Mouse (Mus musculus) CH12.LX (cell line): ENCODE measurements around the gene Cep41. TPM values are rescaled to one million over a fixed set of nuclear protein-coding genes. Genes with fewer than 3 reads are reported as not detected.

Experiments used
- DNase-seq: peaks from one replicate; pipeline ENCODE4 v3.0.0-alpha.2; 2013; ENCODE audit errors: extremely low read depth
- H3K27ac ChIP-seq: 2 replicates; pipeline ENCODE4 v1.5.1; 2012; ENCODE audit warnings: low read depth, mild to moderate bottlenecking, control low read depth, moderate library complexity; ENCODE audit not compliant: insufficient read depth
- H3K27me3 ChIP-seq: replicated peaks from 2 replicates; pipeline ENCODE3; 2012; ENCODE audit warnings: inconsistent platforms
- H3K36me3 ChIP-seq, 2 experiments: replicated peaks in 1 of 2; 2 replicates each; pipeline versions ENCODE3 to v1.6.1; 2012; ENCODE audit warnings: inconsistent platforms in 1 of 2, low read length in 1 of 2, mild to moderate bottlenecking in 1 of 2, mixed read lengths in 1 of 2, moderate library complexity in 1 of 2; ENCODE audit not compliant: control insufficient read depth in 1 of 2, insufficient read depth in 1 of 2
- H3K4me1 ChIP-seq, 2 experiments: 2 replicates each; pipeline ENCODE4 v1.6.1; 2012; ENCODE audit warnings: inconsistent platforms in 1 of 2, moderate library complexity in 1 of 2; ENCODE audit not compliant: insufficient read depth in 2 of 2, control insufficient read depth in 1 of 2
- H3K4me2 ChIP-seq: 2 replicates; pipeline ENCODE4 v1.6.1; 2012; ENCODE audit warnings: low read depth, mild to moderate bottlenecking, control low read depth; ENCODE audit not compliant: poor library complexity, insufficient read depth, severe bottlenecking
- H3K4me3 ChIP-seq, 3 experiments: fragments of 150-350 bp in 1 of 3; sonication (generic) in 1 of 3; replicated peaks in 1 of 3; 2 replicates each; pipeline versions ENCODE3 to v1.5.1; 2011 to 2012; ENCODE audit warnings: low read depth in 2 of 3, low read length in 2 of 3, mild to moderate bottlenecking in 2 of 3, moderate library complexity in 2 of 3, control low read depth in 1 of 3, improper control_type of control experiment in 1 of 3, inconsistent platforms in 1 of 3, mixed read lengths in 1 of 3; ENCODE audit not compliant: poor library complexity in 1 of 3
- H3K79me2 ChIP-seq: replicated peaks from 2 replicates; pipeline ENCODE4 v1.6.1; 2012; ENCODE audit warnings: mild to moderate bottlenecking, moderate library complexity; ENCODE audit not compliant: control insufficient read depth, poor library complexity, insufficient read depth, severe bottlenecking; ENCODE audit errors: extremely low read depth
- H3K9ac ChIP-seq: 2 replicates; pipeline ENCODE4 v1.6.1; 2012; ENCODE audit warnings: low read depth, mild to moderate bottlenecking, control low read depth, moderate library complexity; ENCODE audit not compliant: insufficient read depth
- H3K9me3 ChIP-seq: replicated peaks from 2 replicates; pipeline ENCODE3; 2012; ENCODE audit warnings: low read length, inconsistent platforms, mixed read lengths
- BHLHE40 ChIP-seq: IDR thresholded peaks from 2 replicates; pipeline ENCODE4 v1.6.1; 2011; ENCODE audit warnings: mild to moderate bottlenecking, low read depth, low read length, improper control_type of control experiment
- ELF1 ChIP-seq: IDR thresholded peaks from 2 replicates; pipeline ENCODE4 v1.6.1; 2014; ENCODE audit warnings: low read depth, mild to moderate bottlenecking, inconsistent platforms, low read length, improper control_type of control experiment
- GABPA ChIP-seq: IDR thresholded peaks from 2 replicates; pipeline ENCODE4 v1.6.1; 2012; ENCODE audit warnings: low read depth, low read length, improper control_type of control experiment, inconsistent platforms; ENCODE audit not compliant: insufficient replicate concordance
- KAT2A ChIP-seq: IDR thresholded peaks from 2 replicates; pipeline ENCODE4 v1.6.1; 2012; ENCODE audit warnings: low read length, improper control_type of control experiment, inconsistent platforms; ENCODE audit not compliant: insufficient replicate concordance
- MAX ChIP-seq: IDR thresholded peaks from 2 replicates; pipeline ENCODE4 v1.6.1; 2011; ENCODE audit warnings: low read length, improper control_type of control experiment
- MEF2A ChIP-seq: IDR thresholded peaks from 2 replicates; pipeline ENCODE4 v1.6.1; 2014; ENCODE audit warnings: low read depth, mild to moderate bottlenecking, inconsistent platforms, low read length, improper control_type of control experiment, borderline replicate concordance
- MYC ChIP-seq: IDR thresholded peaks from 2 replicates; pipeline ENCODE4 v1.6.1; 2011; ENCODE audit warnings: low read depth, mild to moderate bottlenecking, improper control_type of control experiment, low read length
- NRF1 ChIP-seq: IDR thresholded peaks from 2 replicates; pipeline ENCODE4 v1.6.1; 2014; ENCODE audit warnings: low read depth, mild to moderate bottlenecking, inconsistent platforms, low read length, improper control_type of control experiment, moderate library complexity
- SMC3 ChIP-seq: IDR thresholded peaks from 2 replicates; pipeline ENCODE4 v1.6.1; 2011; ENCODE audit warnings: low read depth, low read length, improper control_type of control experiment
- TCF12 ChIP-seq: IDR thresholded peaks from 2 replicates; pipeline ENCODE4 v1.6.1; 2014; ENCODE audit warnings: low read depth, mild to moderate bottlenecking, inconsistent platforms, low read length, improper control_type of control experiment
- ZMIZ1 ChIP-seq: IDR thresholded peaks from 2 replicates; pipeline ENCODE4 v1.6.1; 2012; ENCODE audit warnings: low read depth, mild to moderate bottlenecking, inconsistent platforms, low read length, improper control_type of control experiment
- ZNF384 ChIP-seq: IDR thresholded peaks from 2 replicates; pipeline ENCODE4 v1.6.1; 2012; ENCODE audit warnings: low read depth, low read length, improper control_type of control experiment, inconsistent platforms
- dilution Hi-C: fragments of 300-500 bp; cut with MboI; formaldehyde crosslinking; loops from 2 replicates; pipeline ENCODE4 v1.14.3; 2020; ENCODE audit warnings: low sequenced_read_pairs; ENCODE audit not compliant: extremely low pct_unique_long_range_greater_than_20kb, extremely low pct_ligation_motif_present
- in situ Hi-C: fragments of 300-500 bp; cut with MboI; formaldehyde crosslinking; loops from 3 replicates; pipeline ENCODE4 v1.14.3; 2019; ENCODE audit warnings: low sequenced_read_pairs, low pct_ligation_motif_present, low pct_unique_long_range_greater_than_20kb, mixed read lengths
- polyA plus RNA-seq: library from polyadenylated mRNA; unstranded; fragments of >175 nt; gene quantifications from 2 replicates; pipeline ENCODE4 v1.2.1, GENCODE M21; 2012; ENCODE audit warnings: low read depth; ENCODE audit not compliant: insufficient read length
- total RNA-seq, 2 experiments: library from RNA; depleted of rRNA; stranded (reverse); fragments of 300-350 nt in 1 of 2; fragments of >200 nt in 1 of 2; gene quantifications; 2 replicates each; pipeline ENCODE4 v1.2.3; 2012 to 2014

The Cep41 gene
- total and polyA plus RNA-seq, 3 experiments: 4.2 to 11.4 (median 8.7) TPM

- Histone ChIP-seq H3K79me2 (no peaks in the 10 kb centered on the region), H3K9ac (no peak overlapping the region), H3K4me2 (no peak overlapping the region), H3K4me1 (peaks cover 0 to 9% of the 10 kb centered on the region in 2 experiments; a peak in 2 of 4 replicates), H3K27me3 (no peaks in the 10 kb centered on the region), H3K4me3 (no peak overlapping the region), H3K27ac (no peak overlapping the region), H3K36me3 (no peaks in the 10 kb centered on the region), H3K9me3 (no peaks in the 10 kb centered on the region)
- no peak for DNase-seq
- in situ Hi-C loops (no loop called here), dilution Hi-C loops (no loop called here)
- TF ChIP-seq BHLHE40: no peak
- TF ChIP-seq ZMIZ1: no peak
- TF ChIP-seq TCF12: no peak
- no peak for TF ChIP-seq MEF2A
- no peak for TF ChIP-seq NRF1
These were observed 49.7 kb downstream of the Cep41 start for GRCm38 (mm10) chr6:30643694-30644460.

- no peak for DNase-seq
- H3K79me2 ChIP-seq: no peaks in the 10 kb centered on the region
- H3K9me3 ChIP-seq: no peaks in the 10 kb centered on the region
- H3K4me1 ChIP-seq: peaks cover 0 to under 1% of the 10 kb centered on the region in 2 experiments; a peak in 2 of 4 replicates
- H3K36me3 ChIP-seq: no peaks in the 10 kb centered on the region
- H3K27ac ChIP-seq: no peak within 1 kb of the TSS
- in situ Hi-C loops: no loop called here
- dilution Hi-C loops: no loop called here
- no peaks in the 10 kb centered on the region for H3K27me3 ChIP-seq
- no peak within 1 kb of the TSS for H3K4me2 ChIP-seq
- no peak for TF ChIP-seq ZNF384
- no peak for TF ChIP-seq KAT2A
- TF ChIP-seq GABPA: no peak
- no peak for TF ChIP-seq SMC3
- no peak for TF ChIP-seq ELF1
- no peak within 1 kb of the TSS for H3K4me3 ChIP-seq
- no peak within 1 kb of the TSS for H3K9ac ChIP-seq
These were observed 54.8 kb downstream of the Cep41 start, which contains the start of gene Cpa1 for GRCm38 (mm10) chr6:30638674-30639268. Cpa1 (plus strand) TSS chr6:30639218.

- dilution Hi-C loops: no loop called here
- H3K27me3 ChIP-seq: no peaks in the 10 kb centered on the region
- in situ Hi-C loops: no loop called here
- DNase-seq: no peak
- H3K4me1 ChIP-seq: no peaks in the 10 kb centered on the region
- no peak overlapping the region for H3K27ac ChIP-seq
- TF ChIP-seq GABPA (no peak), SMC3 (no peak), KAT2A (no peak), MYC (no peak), MAX (no peak), ZNF384 (no peak)
- H3K79me2 ChIP-seq: no peaks in the 10 kb centered on the region
- H3K9me3 ChIP-seq: no peaks in the 10 kb centered on the region
- no peak overlapping the region for H3K9ac ChIP-seq
- H3K4me3 ChIP-seq: no peak overlapping the region
- H3K4me2 ChIP-seq: no peak overlapping the region
- H3K36me3 ChIP-seq: no peaks in the 10 kb centered on the region
These were observed 57.2 kb downstream of the Cep41 start for GRCm38 (mm10) chr6:30636186-30636842.
